Mouse (Mus musculus): ENCODE results near the gene Ntrk2.

GRCm38 (mm10) chr13:59110107-59110506 lies 303.7 kb downstream of the Ntrk2 start:
- TF ChIP-seq CTCF (IDR thresholded peaks at IDR 0.05; ENCODE audit: low read depth, low read length) (no peak), POLR2A (IDR thresholded peaks at IDR 0.05; ENCODE audit: extremely low read depth, insufficient read depth, low read length) (no peak)
